Mouse (Mus musculus): ENCODE results near the gene Ctnnal1.

- no peak for TF ChIP-seq POLR2A (IDR thresholded peaks at IDR 0.05; ENCODE audit: insufficient read depth, low read length)
- no peak for TF ChIP-seq CTCF (IDR thresholded peaks at IDR 0.05; ENCODE audit: low read depth, low read length)
Measured at GRCm38 (mm10) chr4:56909568-56909967, 44.6 kb upstream of the Ctnnal1 start.

Measured in ES-Bruce4 (cell line).